Mouse (Mus musculus) liver, embryonic 11.5 days (tissue): ENCODE measurements at regions not wholly inside any gene's neighbourhood (a gene's known extent, or its start where the extent isn't known, plus 50 kb on each side); places are given as distances from the start of the nearest gene placed in this dataset.

Experiments used
- ATAC-seq: fragments of 200-750 bp; cut with Nextera tagmentation; replicated peaks from 2 replicates; pipeline ENCODE4 v1.8.0; 2017; ENCODE audit warnings: moderate number of reproducible peaks, mild to moderate bottlenecking, moderate TSS enrichment, moderate library complexity; ENCODE audit not compliant: low FRiP score
- DNase-seq: peaks from one replicate; pipeline ENCODE4 v3.0.0-alpha.2; 2017; ENCODE audit warnings: low spot score
- H3K27ac ChIP-seq: fragments of 300-500 bp; sonication (generic); 2 replicates; pipeline ENCODE4 v1.5.1; 2014; ENCODE audit warnings: mild to moderate bottlenecking, low read depth, low read length, control low read depth
- H3K27me3 ChIP-seq: fragments of 300-500 bp; sonication (generic); replicated peaks from 2 replicates; pipeline ENCODE4 v1.6.1; 2014; ENCODE audit warnings: low read length, mixed read lengths; ENCODE audit not compliant: control insufficient read depth, insufficient read depth
- H3K36me3 ChIP-seq: fragments of 300-500 bp; sonication (generic); 2 replicates; pipeline ENCODE4 v1.6.1; 2014; ENCODE audit warnings: mild to moderate bottlenecking, low read length, moderate library complexity, mixed read lengths; ENCODE audit not compliant: control insufficient read depth, insufficient read depth
- H3K4me1 ChIP-seq: fragments of 300-500 bp; sonication (generic); replicated peaks from 2 replicates; pipeline ENCODE4 v1.6.1; 2014; ENCODE audit warnings: low read length, mixed read lengths; ENCODE audit not compliant: control insufficient read depth, insufficient read depth
- H3K4me2 ChIP-seq: fragments of 300-500 bp; sonication (generic); 2 replicates; pipeline ENCODE4 v1.6.1; 2014; ENCODE audit warnings: mild to moderate bottlenecking, control low read depth, moderate library complexity
- H3K4me3 ChIP-seq: fragments of 300-500 bp; sonication (generic); 2 replicates; pipeline ENCODE4 v1.5.1; 2014; ENCODE audit warnings: low read depth, low read length, control low read depth
- H3K9ac ChIP-seq: fragments of 300-500 bp; sonication (generic); 2 replicates; pipeline ENCODE4 v1.6.1; 2014; ENCODE audit warnings: low read depth, low read length, control low read depth
- H3K9me3 ChIP-seq: fragments of 300-500 bp; sonication (generic); 2 replicates; pipeline ENCODE4 v1.6.1; 2016; ENCODE audit warnings: low read length, inconsistent platforms, mixed read lengths; ENCODE audit not compliant: control insufficient read depth
- WGBS: fragments of 180-500 bp; shearing (Covaris S2); extraction: QIAGEN DNeasy Blood & Tissue Kit; methylation state at CpG from one replicate; pipeline ENCODE4 v1.1.7; 2014; 5-methylcytosine and 5-hydroxymethylcytosine counted together

DNA sequence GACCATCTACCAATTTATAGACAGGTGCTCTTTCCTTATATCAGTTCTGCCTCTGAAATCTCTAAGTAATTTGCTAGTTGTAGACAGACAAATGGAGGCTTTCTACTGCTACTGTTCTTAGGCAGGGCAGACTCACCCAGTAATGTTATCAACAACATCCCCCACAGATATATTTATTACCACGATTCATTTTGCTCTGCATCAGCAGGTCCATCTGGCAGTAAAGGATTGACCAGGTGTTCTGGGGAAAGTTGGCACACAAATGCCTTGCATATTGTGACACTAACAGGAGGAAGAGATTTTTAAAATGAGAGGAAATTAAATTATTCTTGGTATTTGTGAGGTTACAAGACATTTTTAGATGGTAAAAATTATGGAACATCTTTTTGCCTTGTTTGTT is 627.3 kb upstream of the Tmprss15 start:
- Histone ChIP-seq H3K9ac (no peak overlapping the region), H3K27me3 (no peaks in the 10 kb centered on the region), H3K4me1 (no peaks in the 10 kb centered on the region), H3K36me3 (no peaks in the 10 kb centered on the region), H3K27ac (no peak overlapping the region), H3K9me3 (no peaks in the 10 kb centered on the region), H3K4me3 (no peak overlapping the region), H3K4me2 (no peak overlapping the region)
- ATAC-seq (no peak), DNase-seq (no peak)
- WGBS = 79% methylated on average over 1 of the region's 1 CpGs

- ATAC-seq = no peak
- H3K9me3 ChIP-seq = no peaks in the 10 kb centered on the region
- no peak for DNase-seq
- WGBS = 76% methylated on average over 2 of the region's 2 CpGs
- no peak overlapping the region for H3K27ac ChIP-seq
- no peaks in the 10 kb centered on the region for H3K36me3 ChIP-seq
- no peaks in the 10 kb centered on the region for H3K4me1 ChIP-seq
- no peak overlapping the region for H3K9ac ChIP-seq
- H3K4me3 ChIP-seq = no peak overlapping the region
- H3K4me2 ChIP-seq = no peak overlapping the region
- H3K27me3 ChIP-seq = no peaks in the 10 kb centered on the region
Measured at GRCm38 (mm10) chr16:79692444-79692843, 601.5 kb upstream of the Tmprss15 start.

- WGBS = 81% methylated on average over 6 of the region's 6 CpGs
- no peak overlapping the region for H3K4me2 ChIP-seq
- no peaks in the 10 kb centered on the region for H3K27me3 ChIP-seq
- no peaks in the 10 kb centered on the region for H3K9me3 ChIP-seq
- no peaks in the 10 kb centered on the region for H3K4me1 ChIP-seq
- H3K9ac ChIP-seq = no peak overlapping the region
- H3K4me3 ChIP-seq = no peak overlapping the region
- DNase-seq (no peak), ATAC-seq (no peak)
- no peaks in the 10 kb centered on the region for H3K36me3 ChIP-seq
- no peak overlapping the region for H3K27ac ChIP-seq
Measured at GRCm38 (mm10) chr16:79651162-79651741, 560.4 kb upstream of the Tmprss15 start.

DNA sequence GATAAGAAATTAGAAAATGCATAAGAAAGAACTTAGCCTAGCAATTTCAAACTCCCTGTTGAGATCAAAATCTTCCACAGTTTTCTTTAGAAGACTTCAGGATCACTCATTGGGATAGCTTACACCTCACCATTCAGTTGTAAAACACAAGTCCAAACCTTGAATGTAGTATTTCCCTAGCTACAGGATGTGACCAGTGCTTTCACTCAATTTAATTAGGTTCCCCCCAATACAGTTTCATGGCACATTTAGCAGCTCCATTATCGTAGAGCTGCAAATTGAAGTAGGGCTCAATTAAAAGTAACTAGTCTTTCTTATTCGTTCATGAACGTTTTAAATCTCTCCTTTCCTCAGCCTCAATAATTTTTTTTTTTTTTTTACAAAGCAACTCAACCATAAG is 550.0 kb upstream of the Tmprss15 start:
- Histone ChIP-seq H3K4me3 (no peak overlapping the region), H3K36me3 (no peaks in the 10 kb centered on the region), H3K9ac (no peak overlapping the region), H3K4me2 (no peak overlapping the region), H3K27ac (no peak overlapping the region), H3K4me1 (no peaks in the 10 kb centered on the region), H3K9me3 (no peaks in the 10 kb centered on the region), H3K27me3 (no peaks in the 10 kb centered on the region)
- WGBS = 76% methylated on average over 3 of the region's 3 CpGs
- DNase-seq (no peak), ATAC-seq (no peak)

- Histone ChIP-seq H3K27me3 (no peaks in the 10 kb centered on the region), H3K9me3 (no peaks in the 10 kb centered on the region), H3K4me1 (no peaks in the 10 kb centered on the region), H3K27ac (no peak overlapping the region), H3K4me3 (no peak overlapping the region), H3K4me2 (no peak overlapping the region), H3K9ac (no peak overlapping the region), H3K36me3 (no peaks in the 10 kb centered on the region)
- no peak for ATAC-seq
- WGBS = 68% methylated on average over 1 of the region's 1 CpGs
- DNase-seq = no peak
Measured at GRCm38 (mm10) chr16:79627139-79627538, 536.2 kb upstream of the Tmprss15 start.

GRCm38 (mm10) chr16:79611002-79611401 is 520.1 kb upstream of the Tmprss15 start:
- DNase-seq (no peak), ATAC-seq (no peak)
- no peak overlapping the region for H3K27ac ChIP-seq
- no peaks in the 10 kb centered on the region for H3K36me3 ChIP-seq
- no peaks in the 10 kb centered on the region for H3K27me3 ChIP-seq
- H3K9ac ChIP-seq = no peak overlapping the region
- H3K9me3 ChIP-seq = no peaks in the 10 kb centered on the region
- WGBS = 83% methylated on average over 5 of the region's 5 CpGs
- H3K4me2 ChIP-seq = no peak overlapping the region
- H3K4me3 ChIP-seq = no peak overlapping the region
- H3K4me1 ChIP-seq = no peaks in the 10 kb centered on the region

DNA sequence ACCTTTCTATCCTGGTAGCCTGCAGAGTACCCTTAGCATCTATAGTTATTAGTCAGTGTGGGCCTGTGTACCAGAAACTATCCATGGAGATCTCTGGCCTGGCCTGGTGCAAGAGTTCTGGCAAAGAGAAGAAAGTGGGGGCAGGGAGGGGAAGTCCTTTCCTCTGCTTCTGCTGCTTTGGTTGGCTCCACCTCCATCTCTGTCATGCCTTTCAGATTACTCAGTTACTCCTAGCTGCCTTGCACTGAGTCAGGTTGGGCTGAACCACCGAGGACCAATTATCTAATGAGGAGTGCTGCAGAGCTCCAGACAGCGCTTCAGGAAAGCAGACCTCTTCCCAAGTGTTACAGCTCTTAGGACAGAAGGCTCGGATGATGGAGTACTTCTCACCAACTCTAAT is 500.0 kb upstream of the Tmprss15 start:
- 52% methylated on average over 3 of the region's 3 CpGs for WGBS
- no peak overlapping the region for H3K9ac ChIP-seq
- no peak overlapping the region for H3K27ac ChIP-seq
- H3K4me1 ChIP-seq = no peaks in the 10 kb centered on the region
- no peak overlapping the region for H3K4me2 ChIP-seq
- no peak overlapping the region for H3K4me3 ChIP-seq
- H3K36me3 ChIP-seq = no peaks in the 10 kb centered on the region
- no peaks in the 10 kb centered on the region for H3K27me3 ChIP-seq
- H3K9me3 ChIP-seq = no peaks in the 10 kb centered on the region
- DNase-seq (no peak), ATAC-seq (no peak)

DNA sequence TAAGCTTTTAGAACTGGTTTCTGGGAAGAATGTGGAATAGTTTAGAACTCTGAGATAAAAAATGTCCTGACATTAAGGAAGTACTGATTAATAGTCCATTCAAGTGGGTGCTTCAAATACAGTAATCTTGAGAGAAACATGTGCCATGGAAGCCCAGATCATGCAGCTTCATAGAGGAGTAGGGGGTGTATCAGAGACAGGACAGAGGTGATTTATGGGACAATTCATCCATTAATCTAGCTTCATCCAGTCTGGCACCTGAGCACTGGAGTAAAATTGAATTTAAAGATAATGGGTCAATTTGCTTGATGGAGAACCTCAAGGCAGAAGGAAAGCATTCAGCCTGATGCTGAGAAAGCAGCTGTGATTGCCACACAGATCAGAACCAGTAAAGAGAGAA is 494.8 kb upstream of the Tmprss15 start:
- H3K9ac ChIP-seq = no peak overlapping the region

DNA sequence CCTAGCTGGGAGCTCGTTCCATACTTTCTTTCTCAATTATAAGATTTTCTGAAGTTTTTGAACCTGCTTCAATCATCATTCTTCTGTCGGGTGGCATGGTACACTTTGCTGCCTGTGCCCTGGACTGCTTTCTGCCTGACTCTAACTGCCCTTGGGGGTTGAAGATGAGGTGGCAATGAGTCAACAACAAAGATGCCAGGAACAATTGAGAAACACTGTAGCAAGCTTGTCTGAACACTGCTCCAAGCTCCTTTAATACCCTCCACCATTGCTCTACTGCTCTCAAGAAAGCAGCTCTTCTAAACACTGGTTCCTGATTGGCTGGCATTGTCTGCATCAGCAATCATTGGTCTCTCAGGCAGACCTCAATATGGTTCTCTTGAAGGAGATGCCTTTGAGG is 480.0 kb upstream of the Tmprss15 start:
- no peaks in the 10 kb centered on the region for H3K36me3 ChIP-seq
- WGBS = 76% methylated on average over 2 of the region's 2 CpGs
- no peaks in the 10 kb centered on the region for H3K4me1 ChIP-seq
- H3K9me3 ChIP-seq = no peaks in the 10 kb centered on the region
- H3K27ac ChIP-seq = no peak overlapping the region
- H3K27me3 ChIP-seq = no peaks in the 10 kb centered on the region
- no peak overlapping the region for H3K9ac ChIP-seq
- no peak for DNase-seq
- no peak overlapping the region for H3K4me2 ChIP-seq
- no peak overlapping the region for H3K4me3 ChIP-seq
- no peak for ATAC-seq

More for the DNA sequence above, 494.8 kb upstream of the Tmprss15 start:
- Histone ChIP-seq H3K4me1 (no peaks in the 10 kb centered on the region), H3K27me3 (no peaks in the 10 kb centered on the region), H3K4me3 (no peak overlapping the region), H3K36me3 (no peaks in the 10 kb centered on the region), H3K27ac (no peak overlapping the region), H3K9me3 (no peaks in the 10 kb centered on the region), H3K4me2 (no peak overlapping the region)
- no peak for ATAC-seq
- no peak for DNase-seq
